Comparison of ENCODE assay signal across 28 mouse cellular contexts in genomic region chr11:118620869-118621268, GRCm38 (mm10).
DNase-seq lines count a peak whose midpoint lies in the region; ATAC-seq lines count a peak whose summit lies in the region.
"Had no signal": no experiment of that assay in that cellular context is flagged by ENCODE, and none has a peak within 500 bp of the region (broad histone marks: within the 10 kb centered on the region; RNA-seq: fewer than 3 reads in every experiment).

No protein-coding gene starts in this region.

- H3K27me3 ChIP-seq in neural tube, embryonic 14.5 days (ENCODE audit: control insufficient read depth, insufficient read depth, low read length) = no peaks in the 10 kb centered on the region
- H3K27me3 ChIP-seq: embryonic facial prominence, embryonic 15.5 days; forebrain, embryonic 12.5 days; liver, embryonic 15.5 days; midbrain, embryonic 15.5 days; stomach, embryonic 15.5 days had no signal

- H3K9me3 ChIP-seq in neural tube, embryonic 14.5 days (ENCODE audit: control insufficient read depth, low read length) = no peaks in the 10 kb centered on the region
- H3K9me3 ChIP-seq: embryonic facial prominence, embryonic 10.5 days; embryonic facial prominence, embryonic 15.5 days; forebrain, embryonic 12.5 days; heart, embryonic 10.5 days; heart, embryonic 15.5 days; limb, embryonic 12.5 days; liver, embryonic 15.5 days; midbrain, embryonic 10.5 days; midbrain, embryonic 15.5 days; stomach, embryonic 15.5 days had no signal

- WGBS in neural tube, embryonic 14.5 days = 75% methylated on average over 4 of the region's 4 CpGs

- no peaks in the 10 kb centered on the region for H3K4me1 ChIP-seq in neural tube, embryonic 14.5 days (ENCODE audit: control insufficient read depth, insufficient read depth, low read length)
- H3K4me1 ChIP-seq: embryonic facial prominence, embryonic 10.5 days; embryonic facial prominence, embryonic 15.5 days; forebrain, embryonic 12.5 days; heart, embryonic 10.5 days; heart, embryonic 15.5 days; limb, embryonic 12.5 days; liver, embryonic 15.5 days; stomach, embryonic 15.5 days had no signal

- H3K4me3 ChIP-seq in neural tube, embryonic 14.5 days (ENCODE audit: low read depth, low read length) = no peak overlapping the region
- H3K4me3 ChIP-seq: embryonic facial prominence, embryonic 10.5 days; embryonic facial prominence, embryonic 15.5 days; forebrain, embryonic 12.5 days; heart, embryonic 10.5 days; heart, embryonic 15.5 days; left cerebral cortex, adult 2 months; limb, embryonic 12.5 days; liver, embryonic 15.5 days; midbrain, embryonic 10.5 days; midbrain, embryonic 15.5 days; stomach, embryonic 15.5 days had no signal

- no peaks in the 10 kb centered on the region for H3K36me3 ChIP-seq in neural tube, embryonic 14.5 days (ENCODE audit: control insufficient read depth, insufficient read depth, low read length)
- H3K36me3 ChIP-seq: embryonic facial prominence, embryonic 10.5 days; embryonic facial prominence, embryonic 15.5 days; forebrain, embryonic 12.5 days; heart, embryonic 10.5 days; heart, embryonic 15.5 days; limb, embryonic 12.5 days; liver, embryonic 15.5 days; midbrain, embryonic 10.5 days; midbrain, embryonic 15.5 days; stomach, embryonic 15.5 days had no signal

- ATAC-seq in frontal cortex, adult (ENCODE audit: low TSS enrichment) = 0 out of 2 replicates have a peak, but pooled peaks have one; percentile 11
- no peak for ATAC-seq in neural tube, embryonic 14.5 days (ENCODE audit: low read depth)
- ATAC-seq: forebrain, postnatal 0 days; intestine, postnatal 0 days; midbrain, embryonic 15.5 days had no signal

- no peak overlapping the region for H3K4me2 ChIP-seq in neural tube, embryonic 14.5 days (ENCODE audit: low read depth, low read length)
- H3K4me2 ChIP-seq: embryonic facial prominence, embryonic 15.5 days; forebrain, embryonic 12.5 days; heart, embryonic 15.5 days; limb, embryonic 12.5 days; liver, embryonic 15.5 days; lung, embryonic 14.5 days; midbrain, embryonic 15.5 days; stomach, embryonic 15.5 days had no signal

- H3K27ac ChIP-seq in neural tube, embryonic 14.5 days (ENCODE audit: low read depth, low read length) = peak overlapping the region; percentile 22; the same call in 1 of the 2 replicates
- H3K27ac ChIP-seq: embryonic facial prominence, embryonic 10.5 days; embryonic facial prominence, embryonic 15.5 days; forebrain, embryonic 12.5 days; heart, embryonic 10.5 days; heart, embryonic 15.5 days; left cerebral cortex, adult 2 months; limb, embryonic 12.5 days; liver, embryonic 15.5 days; midbrain, embryonic 10.5 days; midbrain, embryonic 15.5 days; stomach, embryonic 15.5 days had no signal

- no peak for DNase-seq in frontal cortex, adult 2 months (ENCODE audit: extremely low spot score in 1 of 2, low spot score in 1 of 2)
- peak; percentile 58 for DNase-seq in brain, adult 2 months (ENCODE audit: low read depth, low spot score)
- peak; percentile 62 for DNase-seq in cerebellum, adult 9-11 months
- DNase-seq in gastrocnemius, adult 18-20 months (ENCODE audit: low spot score) = no peak
- DNase-seq: adrenal gland, adult 2 months; adrenal gland, postnatal 36 days; B cell, adult 2 months; forebrain, postnatal 0 days; gastrocnemius, postnatal 25 days; heart, adult 11 months; kidney, adult 9 months; kidney, postnatal 10 days; lung, embryonic 14.5 days; right cerebral cortex, postnatal 25 days had no signal

- H3K9ac ChIP-seq in neural tube, embryonic 14.5 days (replicated peaks; ENCODE audit: low read depth, low read length) = no peak overlapping the region
- H3K9ac ChIP-seq: embryonic facial prominence, embryonic 15.5 days; forebrain, embryonic 12.5 days; forebrain, postnatal 0 days; heart, embryonic 15.5 days; limb, embryonic 12.5 days; liver, embryonic 15.5 days; lung, embryonic 14.5 days; midbrain, embryonic 15.5 days; stomach, embryonic 15.5 days had no signal

Comparison
In these comparisons a context has a peak if more than half of its experiments do, and no peak if none do; other contexts are left out.
1. DNase-seq: peak in brain, adult 2 months (single experiment) and cerebellum, adult 9-11 months (single experiment); none in frontal cortex, adult 2 months (0 of 2) and gastrocnemius, adult 18-20 months (single experiment).